Mouse (Mus musculus) CH12.LX (cell line): ENCODE measurements around the gene Uox. TPM values are rescaled to one million over a fixed set of nuclear protein-coding genes. Genes with fewer than 3 reads are reported as not detected.

Experiments used
- DNase-seq: peaks from one replicate; pipeline ENCODE4 v3.0.0-alpha.2; 2013; ENCODE audit errors: extremely low read depth
- H3K27ac ChIP-seq: 2 replicates; pipeline ENCODE4 v1.5.1; 2012; ENCODE audit warnings: low read depth, mild to moderate bottlenecking, control low read depth, moderate library complexity; ENCODE audit not compliant: insufficient read depth
- H3K27me3 ChIP-seq: replicated peaks from 2 replicates; pipeline ENCODE3; 2012; ENCODE audit warnings: inconsistent platforms
- H3K36me3 ChIP-seq, 2 experiments: replicated peaks in 1 of 2; 2 replicates each; pipeline versions ENCODE3 to v1.6.1; 2012; ENCODE audit warnings: inconsistent platforms in 1 of 2, low read length in 1 of 2, mild to moderate bottlenecking in 1 of 2, mixed read lengths in 1 of 2, moderate library complexity in 1 of 2; ENCODE audit not compliant: control insufficient read depth in 1 of 2, insufficient read depth in 1 of 2
- H3K4me1 ChIP-seq, 2 experiments: 2 replicates each; pipeline ENCODE4 v1.6.1; 2012; ENCODE audit warnings: inconsistent platforms in 1 of 2, moderate library complexity in 1 of 2; ENCODE audit not compliant: insufficient read depth in 2 of 2, control insufficient read depth in 1 of 2
- H3K4me2 ChIP-seq: 2 replicates; pipeline ENCODE4 v1.6.1; 2012; ENCODE audit warnings: low read depth, mild to moderate bottlenecking, control low read depth; ENCODE audit not compliant: poor library complexity, insufficient read depth, severe bottlenecking
- H3K4me3 ChIP-seq, 3 experiments: fragments of 150-350 bp in 1 of 3; sonication (generic) in 1 of 3; replicated peaks in 1 of 3; 2 replicates each; pipeline versions ENCODE3 to v1.5.1; 2011 to 2012; ENCODE audit warnings: low read depth in 2 of 3, low read length in 2 of 3, mild to moderate bottlenecking in 2 of 3, moderate library complexity in 2 of 3, control low read depth in 1 of 3, improper control_type of control experiment in 1 of 3, inconsistent platforms in 1 of 3, mixed read lengths in 1 of 3; ENCODE audit not compliant: poor library complexity in 1 of 3
- H3K79me2 ChIP-seq: replicated peaks from 2 replicates; pipeline ENCODE4 v1.6.1; 2012; ENCODE audit warnings: mild to moderate bottlenecking, moderate library complexity; ENCODE audit not compliant: control insufficient read depth, poor library complexity, insufficient read depth, severe bottlenecking; ENCODE audit errors: extremely low read depth
- H3K9ac ChIP-seq: 2 replicates; pipeline ENCODE4 v1.6.1; 2012; ENCODE audit warnings: low read depth, mild to moderate bottlenecking, control low read depth, moderate library complexity; ENCODE audit not compliant: insufficient read depth
- H3K9me3 ChIP-seq: replicated peaks from 2 replicates; pipeline ENCODE3; 2012; ENCODE audit warnings: low read length, inconsistent platforms, mixed read lengths
- BHLHE40 ChIP-seq: IDR thresholded peaks from 2 replicates; pipeline ENCODE4 v1.6.1; 2011; ENCODE audit warnings: mild to moderate bottlenecking, low read depth, low read length, improper control_type of control experiment
- JUND ChIP-seq: conservative IDR thresholded peaks from 2 replicates; pipeline ENCODE4 v1.6.1; 2011; ENCODE audit warnings: low read depth, low read length, improper control_type of control experiment
- MXI1 ChIP-seq: IDR thresholded peaks from 2 replicates; pipeline ENCODE4 v1.6.1; 2011; ENCODE audit warnings: mild to moderate bottlenecking, low read depth, low read length, improper control_type of control experiment
- dilution Hi-C: fragments of 300-500 bp; cut with MboI; formaldehyde crosslinking; loops from 2 replicates; pipeline ENCODE4 v1.14.3; 2020; ENCODE audit warnings: low sequenced_read_pairs; ENCODE audit not compliant: extremely low pct_unique_long_range_greater_than_20kb, extremely low pct_ligation_motif_present
- in situ Hi-C: fragments of 300-500 bp; cut with MboI; formaldehyde crosslinking; loops from 3 replicates; pipeline ENCODE4 v1.14.3; 2019; ENCODE audit warnings: low sequenced_read_pairs, low pct_ligation_motif_present, low pct_unique_long_range_greater_than_20kb, mixed read lengths
- polyA plus RNA-seq: library from polyadenylated mRNA; unstranded; fragments of >175 nt; gene quantifications from 2 replicates; pipeline ENCODE4 v1.2.1, GENCODE M21; 2012; ENCODE audit warnings: low read depth; ENCODE audit not compliant: insufficient read length
- total RNA-seq, 2 experiments: library from RNA; depleted of rRNA; stranded (reverse); fragments of 300-350 nt in 1 of 2; fragments of >200 nt in 1 of 2; gene quantifications; 2 replicates each; pipeline ENCODE4 v1.2.3; 2012 to 2014

Uox gene
- total and polyA plus RNA-seq, 3 experiments: not detected

GRCm38 (mm10) chr3:146681696-146682095 lies 111.5 kb downstream of the Uox start:
- H3K9me3 ChIP-seq: no peaks in the 10 kb centered on the region
- peak overlapping the region; percentile 27 for H3K9ac ChIP-seq
- dilution Hi-C loops (no loop called here), in situ Hi-C loops (no loop called here)
- H3K36me3 ChIP-seq: no peaks in the 10 kb centered on the region
- H3K4me3 ChIP-seq: peak overlapping the region in 1 of 3 experiments; percentile 12
- no peaks in the 10 kb centered on the region for H3K27me3 ChIP-seq
- no peaks in the 10 kb centered on the region for H3K79me2 ChIP-seq
- TF ChIP-seq MXI1 (0 out of 2 replicates have a peak, but pooled peaks have one; percentile 10), BHLHE40 (no peak), JUND (no peak)
- H3K27ac ChIP-seq: no peak overlapping the region
- H3K4me2 ChIP-seq: peak overlapping the region; percentile 99
- peaks cover 2 to 3% of the 10 kb centered on the region in 2 experiments; a peak in 2 of 4 replicates for H3K4me1 ChIP-seq
- no peak for DNase-seq

Other genes with a start within 250 kb of the Uox start
- 29.2 and 32.6 TPM in 2 replicates for gene Ssx2ip, start 165.8 kb upstream of the Uox start, total RNA-seq (2012; rRNA removed)
- gene Ssx2ip, start 165.8 kb upstream of the Uox start, total RNA-seq (2014; rRNA removed): 31.9 and 39.9 TPM in 2 replicates
- 28.0 and 31.3 TPM in 2 replicates for gene Ssx2ip, start 165.8 kb upstream of the Uox start, polyA plus RNA-seq
- gene Ctbs, start 120.6 kb upstream of the Uox start, total RNA-seq (2012; rRNA removed): 17.1 and 21.4 TPM in 2 replicates
- 48.8 and 56.9 TPM in 2 replicates for gene Ctbs, start 120.6 kb upstream of the Uox start, total RNA-seq (2014; rRNA removed)
- 26.5 and 33.5 TPM in 2 replicates for gene Ctbs, start 120.6 kb upstream of the Uox start, polyA plus RNA-seq
- gene Spata1, start 70.7 kb upstream of the Uox start, total RNA-seq (2012; rRNA removed): 1.3 and 2.0 TPM in 2 replicates
- gene Spata1, start 70.7 kb upstream of the Uox start, total RNA-seq (2014; rRNA removed): 1.4 and 1.8 TPM in 2 replicates
- gene Spata1, start 70.7 kb upstream of the Uox start, polyA plus RNA-seq: 2.6 and 2.9 TPM in 2 replicates
- gene Gng5, start 70.6 kb upstream of the Uox start, total RNA-seq (2012; rRNA removed): 397 and 398 TPM in 2 replicates
- 630 and 677 TPM in 2 replicates for gene Gng5, start 70.6 kb upstream of the Uox start, total RNA-seq (2014; rRNA removed)
- gene Gng5, start 70.6 kb upstream of the Uox start, polyA plus RNA-seq: 447 and 603 TPM in 2 replicates
- gene Rpf1, start 49.0 kb upstream of the Uox start, total RNA-seq (2012; rRNA removed): 100 and 121 TPM in 2 replicates
- 262 and 300 TPM in 2 replicates for gene Rpf1, start 49.0 kb upstream of the Uox start, total RNA-seq (2014; rRNA removed)
- 185 and 207 TPM in 2 replicates for gene Rpf1, start 49.0 kb upstream of the Uox start, polyA plus RNA-seq
- not detected in 2 replicates for gene Dnase2b, start 45.2 kb downstream of the Uox start, total RNA-seq (2012; rRNA removed)
- not detected in 2 replicates for gene Dnase2b, start 45.2 kb downstream of the Uox start, total RNA-seq (2014; rRNA removed)
- not detected in 2 replicates for gene Dnase2b, start 45.2 kb downstream of the Uox start, polyA plus RNA-seq
- not detected in 2 replicates for gene 4930503B20Rik, start 80.9 kb downstream of the Uox start, total RNA-seq (2012; rRNA removed)
- gene 4930503B20Rik, start 80.9 kb downstream of the Uox start, total RNA-seq (2014; rRNA removed): not detected in 2 replicates
- gene 4930503B20Rik, start 80.9 kb downstream of the Uox start, polyA plus RNA-seq: not detected in 2 replicates
- gene Samd13, start 115.2 kb downstream of the Uox start, total RNA-seq (2012; rRNA removed): not detected in 2 replicates
- not detected in 2 replicates for gene Samd13, start 115.2 kb downstream of the Uox start, total RNA-seq (2014; rRNA removed)
- not detected in 2 replicates for gene Samd13, start 115.2 kb downstream of the Uox start, polyA plus RNA-seq
- 29.0 and 33.1 TPM in 2 replicates for gene Prkacb, start 242.6 kb downstream of the Uox start, total RNA-seq (2012; rRNA removed)
- 65.1 and 70.3 TPM in 2 replicates for gene Prkacb, start 242.6 kb downstream of the Uox start, total RNA-seq (2014; rRNA removed)
- 61.8 and 62.1 TPM in 2 replicates for gene Prkacb, start 242.6 kb downstream of the Uox start, polyA plus RNA-seq